Mouse (Mus musculus): ENCODE measurements around the gene Olfr347. TPM values are rescaled to one million over a fixed set of nuclear protein-coding genes. Genes with fewer than 3 reads are reported as not detected.

Gene Olfr347
- polyA plus RNA-seq (2015; fragmentation: Nextera tagmentation; extraction: Ambion mirVana) = not detected in 2 replicates

- Histone ChIP-seq H3K9me3 (replicated peaks; ENCODE audit: control insufficient read depth, low read length) (no peaks in the 10 kb centered on the region), H3K36me3 (ENCODE audit: control insufficient read depth, insufficient read depth) (no peaks in the 10 kb centered on the region), H3K4me3 (ENCODE audit: low read depth, low read length) (no peak within 1 kb of the TSS), H3K9ac (ENCODE audit: low read depth, low read length) (no peak within 1 kb of the TSS), H3K27me3 (ENCODE audit: control insufficient read depth, insufficient read depth, low read depth, low read length) (no peaks in the 10 kb centered on the region), H3K27ac (ENCODE audit: low read length) (no peak within 1 kb of the TSS), H3K4me2 (ENCODE audit: low read depth, low read length) (no peak within 1 kb of the TSS), H3K4me1 (ENCODE audit: control insufficient read depth, low read depth, low read length) (no peaks in the 10 kb centered on the region)
- no peak for ATAC-seq (ENCODE audit: low read depth)
These were observed at the start of gene Olfr347 for GRCm38 (mm10) chr2:36731602-36732001. Olfr347 (plus strand) TSS chr2:36731902.

- H3K9ac ChIP-seq (ENCODE audit: low read depth, low read length) = no peak within 1 kb of the TSS
- 67% methylated on average over 1 of the region's 1 CpGs for WGBS (ENCODE audit: insufficient replicate concordance)
- no peaks in the 10 kb centered on the region; the same call in 1 of the 2 replicates for H3K9me3 ChIP-seq (replicated peaks; ENCODE audit: control insufficient read depth, low read length)
- H3K36me3 ChIP-seq (ENCODE audit: control insufficient read depth, insufficient read depth) = no peaks in the 10 kb centered on the region
- no peak within 1 kb of the TSS for H3K4me3 ChIP-seq (ENCODE audit: low read depth, low read length)
- H3K27ac ChIP-seq (ENCODE audit: low read length) = no peak within 1 kb of the TSS
- H3K4me2 ChIP-seq (ENCODE audit: low read depth, low read length) = no peak within 1 kb of the TSS
- no peak for ATAC-seq (ENCODE audit: low read depth)
- H3K27me3 ChIP-seq (ENCODE audit: control insufficient read depth, insufficient read depth, low read depth, low read length) = no peaks in the 10 kb centered on the region
- no peaks in the 10 kb centered on the region for H3K4me1 ChIP-seq (ENCODE audit: control insufficient read depth, low read depth, low read length)
These were observed 46.2 kb upstream of the Olfr347 start, which contains the start of gene Olfr346 for GRCm38 (mm10) chr2:36685488-36685887. Olfr346 (plus strand) TSS chr2:36685788.

- no peak overlapping the region for H3K4me3 ChIP-seq (ENCODE audit: low read depth, low read length)
- ATAC-seq (ENCODE audit: low read depth) = no peak
- no peaks in the 10 kb centered on the region for H3K9me3 ChIP-seq (replicated peaks; ENCODE audit: control insufficient read depth, low read length)
- H3K36me3 ChIP-seq (ENCODE audit: control insufficient read depth, insufficient read depth) = no peaks in the 10 kb centered on the region
- no peaks in the 10 kb centered on the region for H3K27me3 ChIP-seq (ENCODE audit: control insufficient read depth, insufficient read depth, low read depth, low read length)
- H3K27ac ChIP-seq (ENCODE audit: low read length) = no peak overlapping the region
- no peaks in the 10 kb centered on the region for H3K4me1 ChIP-seq (ENCODE audit: control insufficient read depth, low read depth, low read length)
- H3K9ac ChIP-seq (ENCODE audit: low read depth, low read length) = no peak overlapping the region
- 38% methylated on average over 3 of the region's 3 CpGs for WGBS (ENCODE audit: insufficient replicate concordance)
- no peak overlapping the region for H3K4me2 ChIP-seq (ENCODE audit: low read depth, low read length)
These were observed 4.5 kb downstream of the Olfr347 start for GRCm38 (mm10) chr2:36736226-36736625.

GRCm38 (mm10) chr2:36783976-36784375 is 52.3 kb downstream of the Olfr347 start, which contains the start of gene Olfr348:
Olfr348 (plus strand) TSS chr2:36784276.
- Histone ChIP-seq H3K27ac (ENCODE audit: low read length) (no peak within 1 kb of the TSS), H3K4me1 (ENCODE audit: control insufficient read depth, low read depth, low read length) (no peaks in the 10 kb centered on the region)
- 51% methylated on average over 2 of the region's 2 CpGs for WGBS (ENCODE audit: insufficient replicate concordance)

More at GRCm38 (mm10) chr2:36783976-36784375, 52.3 kb downstream of the Olfr347 start, which contains the start of gene Olfr348:
- H3K27me3 ChIP-seq (ENCODE audit: control insufficient read depth, insufficient read depth, low read depth, low read length) = no peaks in the 10 kb centered on the region
- no peak within 1 kb of the TSS for H3K4me2 ChIP-seq (ENCODE audit: low read depth, low read length)
- H3K9me3 ChIP-seq (replicated peaks; ENCODE audit: control insufficient read depth, low read length) = no peaks in the 10 kb centered on the region
- H3K9ac ChIP-seq (ENCODE audit: low read depth, low read length) = no peak within 1 kb of the TSS
- H3K4me3 ChIP-seq (ENCODE audit: low read depth, low read length) = no peak within 1 kb of the TSS
- ATAC-seq (ENCODE audit: low read depth) = no peak
- no peaks in the 10 kb centered on the region for H3K36me3 ChIP-seq (ENCODE audit: control insufficient read depth, insufficient read depth)

Other genes starting within 250 kb of the Olfr347 start
- not detected in 2 replicates for gene Olfr341, start 249.4 kb upstream of the Olfr347 start, polyA plus RNA-seq (2015; fragmentation: Nextera tagmentation; extraction: Ambion mirVana)
- gene Olfr342, start 206.9 kb upstream of the Olfr347 start, polyA plus RNA-seq (2015; fragmentation: Nextera tagmentation; extraction: Ambion mirVana) = not detected in 2 replicates
- gene Olfr344, start 165.2 kb upstream of the Olfr347 start, polyA plus RNA-seq (2015; fragmentation: Nextera tagmentation; extraction: Ambion mirVana) = not detected in 2 replicates
- not detected in 2 replicates for gene Olfr345, start 91.9 kb upstream of the Olfr347 start, polyA plus RNA-seq (2015; fragmentation: Nextera tagmentation; extraction: Ambion mirVana)
- not detected in 2 replicates for gene Olfr346, start 46.1 kb upstream of the Olfr347 start, polyA plus RNA-seq (2015; fragmentation: Nextera tagmentation; extraction: Ambion mirVana)
- not detected in 2 replicates for gene Olfr348, start 52.4 kb downstream of the Olfr347 start, polyA plus RNA-seq (2015; fragmentation: Nextera tagmentation; extraction: Ambion mirVana)
- not detected in 2 replicates for gene Olfr50, start 58.6 kb downstream of the Olfr347 start, polyA plus RNA-seq (2015; fragmentation: Nextera tagmentation; extraction: Ambion mirVana)
- not detected in 2 replicates for gene Olfr3, start 85.1 kb downstream of the Olfr347 start, polyA plus RNA-seq (2015; fragmentation: Nextera tagmentation; extraction: Ambion mirVana)
- gene Olfr350, start 114.4 kb downstream of the Olfr347 start, polyA plus RNA-seq (2015; fragmentation: Nextera tagmentation; extraction: Ambion mirVana) = not detected in 2 replicates
- gene Olfr351, start 130.8 kb downstream of the Olfr347 start, polyA plus RNA-seq (2015; fragmentation: Nextera tagmentation; extraction: Ambion mirVana) = not detected in 2 replicates
- gene Olfr352, start 136.6 kb downstream of the Olfr347 start, polyA plus RNA-seq (2015; fragmentation: Nextera tagmentation; extraction: Ambion mirVana) = not detected in 2 replicates
- not detected in 2 replicates for gene Olfr353, start 161.0 kb downstream of the Olfr347 start, polyA plus RNA-seq (2015; fragmentation: Nextera tagmentation; extraction: Ambion mirVana)
- not detected in 2 replicates for gene Olfr354, start 173.8 kb downstream of the Olfr347 start, polyA plus RNA-seq (2015; fragmentation: Nextera tagmentation; extraction: Ambion mirVana)
- not detected in 2 replicates for gene Olfr355, start 197.0 kb downstream of the Olfr347 start, polyA plus RNA-seq (2015; fragmentation: Nextera tagmentation; extraction: Ambion mirVana)
- gene Olfr356, start 205.2 kb downstream of the Olfr347 start, polyA plus RNA-seq (2015; fragmentation: Nextera tagmentation; extraction: Ambion mirVana) = not detected in 2 replicates

All from liver, embryonic 16.5 days (tissue).